Mouse (Mus musculus) ES-Bruce4 (cell line): Measurements from ENCODE around the gene Dcps. TPM values are rescaled to one million over a fixed set of nuclear protein-coding genes. Genes with fewer than 3 reads are reported as not detected.
"Not testable (repeated sequence)": the region's sequence is repeated elsewhere in the genome, so short reads cannot be mapped to it uniquely, and the experiment has no call there.

ENCODE experiments used
- H3K27ac ChIP-seq: 2 replicates; pipeline ENCODE4 v1.5.1; 2012; ENCODE audit warnings: low read length, inconsistent platforms; ENCODE audit not compliant: insufficient read depth
- H3K27me3 ChIP-seq: 2 replicates; pipeline ENCODE4 v1.6.1; 2012; ENCODE audit warnings: mild to moderate bottlenecking, low read length, inconsistent platforms; ENCODE audit not compliant: control insufficient read depth, poor library complexity, insufficient read depth, severe bottlenecking
- H3K36me3 ChIP-seq: 2 replicates; pipeline ENCODE4 v1.6.1; 2012; ENCODE audit warnings: inconsistent platforms, mild to moderate bottlenecking, low read length, moderate library complexity; ENCODE audit not compliant: control insufficient read depth, poor library complexity, insufficient read depth, severe bottlenecking
- H3K4me1 ChIP-seq: one replicate; pipeline ENCODE4 v1.8.1; 2011; ENCODE audit warnings: low read length; ENCODE audit not compliant: control insufficient read depth, insufficient read depth
- H3K4me3 ChIP-seq: 2 replicates; pipeline ENCODE4 v1.5.1; 2011; ENCODE audit warnings: low read depth, mild to moderate bottlenecking, low read length
- H3K9ac ChIP-seq: 2 replicates; pipeline ENCODE4 v1.6.1; 2012; ENCODE audit warnings: low read depth, mild to moderate bottlenecking, inconsistent platforms; ENCODE audit not compliant: poor library complexity, severe bottlenecking
- H3K9me3 ChIP-seq: replicated peaks from 2 replicates; pipeline ENCODE4 v1.6.1; 2012; ENCODE audit warnings: mild to moderate bottlenecking, low read length, inconsistent platforms; ENCODE audit not compliant: control insufficient read depth, poor library complexity, insufficient read depth, severe bottlenecking
- CTCF ChIP-seq: IDR thresholded peaks from one replicate; pipeline ENCODE4 v1.8.1; 2011; ENCODE audit warnings: low read depth, low read length
- EP300 ChIP-seq: IDR thresholded peaks from 2 replicates; pipeline ENCODE4 v1.6.1; 2011; ENCODE audit warnings: low read depth, low read length; ENCODE audit not compliant: insufficient read depth
- POLR2A ChIP-seq: IDR thresholded peaks from one replicate; pipeline ENCODE4 v1.8.1; 2011; ENCODE audit warnings: low read length; ENCODE audit not compliant: insufficient read depth
- polyA plus RNA-seq: library from polyadenylated mRNA; stranded (reverse); fragments of >200 nt; gene quantifications from 2 replicates; pipeline ENCODE4 v1.2.4, GENCODE M21; 2011; ENCODE audit warnings: low read depth; ENCODE audit not compliant: missing spikeins, insufficient read depth, insufficient read length

Dcps gene
- polyA plus RNA-seq, 1 experiment = 41.4 TPM

DNA sequence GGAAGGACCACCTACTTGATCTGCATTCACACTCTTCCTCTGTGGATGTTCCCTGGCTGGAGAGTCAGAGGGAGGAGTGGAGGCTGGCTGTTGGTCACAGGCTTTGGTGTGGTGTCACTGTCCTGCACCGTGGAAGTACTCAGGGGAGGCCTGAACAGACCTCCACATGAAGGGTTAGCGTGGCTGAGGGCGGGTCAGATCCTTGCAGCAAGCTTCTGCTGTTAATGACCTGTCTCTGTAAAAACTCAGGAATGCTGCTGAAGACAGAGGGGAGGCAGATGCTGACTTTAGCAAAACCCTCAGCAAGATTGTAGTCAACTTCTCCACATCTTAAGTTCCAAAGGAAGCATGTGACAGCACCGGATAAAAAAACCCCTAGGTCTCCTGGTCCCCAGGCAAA, 19.0 kb downstream of the Dcps start:
- H3K9ac ChIP-seq = no peak overlapping the region
- no peak overlapping the region for H3K27ac ChIP-seq
- no peaks in the 10 kb centered on the region for H3K4me1 ChIP-seq
- H3K4me3 ChIP-seq = no peak overlapping the region
- H3K36me3 ChIP-seq = no peaks in the 10 kb centered on the region
- H3K27me3 ChIP-seq = no peaks in the 10 kb centered on the region
- TF ChIP-seq CTCF (no peak), EP300 (no peak), POLR2A (no peak)
- no peaks in the 10 kb centered on the region for H3K9me3 ChIP-seq

DNA sequence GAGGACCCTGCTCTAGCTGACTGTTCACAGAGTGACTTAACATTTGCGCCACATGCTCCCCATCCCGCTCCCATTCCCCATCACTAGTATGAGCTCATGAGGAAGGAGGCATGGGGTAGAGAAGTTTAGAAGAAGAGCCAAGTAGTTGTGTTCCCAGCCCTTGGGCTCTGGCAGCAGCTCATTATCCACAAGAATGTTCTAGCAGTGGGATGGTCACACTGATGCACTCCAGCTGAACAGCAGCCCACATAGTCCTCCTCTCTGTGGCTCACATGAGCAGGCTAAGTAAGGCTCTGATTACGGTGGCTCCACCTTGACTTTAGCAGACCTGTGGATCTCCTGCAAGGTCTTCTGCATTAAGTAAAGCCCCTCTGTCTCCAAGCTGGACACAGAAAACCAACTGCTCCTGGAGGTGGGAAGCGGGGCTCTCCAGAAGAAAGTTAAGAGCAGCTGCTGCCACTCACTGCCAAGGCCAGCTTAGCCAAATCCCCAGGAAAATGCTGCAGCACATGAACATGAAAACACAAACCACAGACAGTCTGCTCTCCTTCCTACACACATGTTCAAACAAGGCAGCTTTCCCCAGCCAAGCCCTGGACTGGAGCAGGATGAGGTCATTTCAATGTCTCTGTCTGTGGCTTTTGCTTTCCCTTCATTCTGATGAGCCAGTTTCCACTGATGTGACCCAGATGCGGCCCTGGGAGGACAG, 19.7 kb downstream of the Dcps start:
- H3K9me3 ChIP-seq = no peaks in the 10 kb centered on the region
- H3K4me1 ChIP-seq = no peaks in the 10 kb centered on the region
- TF ChIP-seq CTCF (no peak), EP300 (no peak), POLR2A (no peak)
- no peak overlapping the region for H3K27ac ChIP-seq
- no peaks in the 10 kb centered on the region for H3K27me3 ChIP-seq
- no peaks in the 10 kb centered on the region for H3K36me3 ChIP-seq
- no peak overlapping the region for H3K4me3 ChIP-seq
- no peak overlapping the region for H3K9ac ChIP-seq

DNA sequence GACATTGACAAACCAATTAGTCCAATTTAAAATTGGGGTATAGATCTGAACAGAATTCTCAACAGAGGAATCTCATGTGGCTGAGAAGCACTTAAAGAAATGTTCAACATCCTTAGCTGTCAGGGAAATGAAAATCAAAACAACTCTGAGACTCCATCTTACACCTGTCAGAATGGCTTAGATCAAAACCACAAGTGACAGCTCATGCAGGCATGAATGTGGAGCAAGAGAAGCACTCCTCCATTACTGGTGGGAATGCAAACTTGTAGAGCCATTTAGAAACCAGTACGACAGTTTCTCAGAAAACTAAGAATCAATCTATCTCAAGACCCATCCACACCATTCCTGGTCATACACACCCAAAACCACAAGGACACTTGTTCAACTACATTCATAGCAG, 22.9 kb downstream of the Dcps start:
- H3K4me1 ChIP-seq = no peaks in the 10 kb centered on the region
- no peaks in the 10 kb centered on the region for H3K27me3 ChIP-seq
- no peak overlapping the region for H3K27ac ChIP-seq
- no peak overlapping the region for H3K9ac ChIP-seq
- H3K4me3 ChIP-seq = no peak overlapping the region
- TF ChIP-seq EP300 (no peak), CTCF (no peak), POLR2A (no peak)
- no peaks in the 10 kb centered on the region for H3K9me3 ChIP-seq
- H3K36me3 ChIP-seq = no peaks in the 10 kb centered on the region

DNA sequence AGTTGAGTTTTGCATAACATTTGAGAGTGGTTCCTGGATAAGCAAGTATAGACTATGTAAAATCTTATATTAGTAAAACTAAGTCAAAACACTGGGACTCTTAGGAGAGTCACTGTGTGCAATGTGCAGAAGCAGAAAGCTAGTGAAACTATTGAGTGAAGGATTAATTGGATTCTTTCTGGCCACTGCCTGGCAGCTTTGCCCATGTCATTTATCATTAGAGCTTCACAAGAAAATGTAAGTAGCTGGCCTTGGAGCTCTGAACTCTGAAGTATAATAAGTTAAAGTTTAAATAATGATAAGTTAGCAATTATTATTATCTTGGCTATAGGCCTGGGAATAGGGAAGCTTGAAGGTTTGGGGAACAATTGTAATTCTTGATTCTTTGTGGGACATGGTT, 27.0 kb downstream of the Dcps start:
- H3K9ac ChIP-seq, H3K27ac ChIP-seq, H3K4me3 ChIP-seq, H3K4me1 ChIP-seq, H3K27me3 ChIP-seq, H3K9me3 ChIP-seq, H3K36me3 ChIP-seq: not testable (repeated sequence)

DNA sequence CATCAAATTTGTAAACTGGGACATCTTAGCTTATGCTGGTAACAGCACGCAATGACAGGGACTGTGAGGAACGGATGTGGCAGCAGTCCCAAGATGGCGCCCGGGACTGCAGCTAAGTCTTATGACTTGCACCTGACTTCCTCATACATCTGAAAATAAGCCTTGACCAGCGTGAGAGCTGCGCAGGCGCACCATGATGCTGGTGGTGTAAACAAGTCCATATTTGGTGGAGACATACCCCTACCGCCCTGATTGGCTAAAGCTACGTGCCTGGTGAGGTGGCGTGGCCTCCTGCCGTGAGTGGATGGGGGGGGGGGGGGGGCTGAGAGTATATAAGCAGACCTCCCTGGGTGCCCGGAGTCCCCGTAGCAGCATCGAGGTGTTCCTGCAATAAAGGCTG, 28.6 kb downstream of the Dcps start:
- H3K4me3 ChIP-seq, H3K36me3 ChIP-seq, H3K27me3 ChIP-seq, H3K9ac ChIP-seq, H3K27ac ChIP-seq, H3K9me3 ChIP-seq, H3K4me1 ChIP-seq: not testable (repeated sequence)

DNA sequence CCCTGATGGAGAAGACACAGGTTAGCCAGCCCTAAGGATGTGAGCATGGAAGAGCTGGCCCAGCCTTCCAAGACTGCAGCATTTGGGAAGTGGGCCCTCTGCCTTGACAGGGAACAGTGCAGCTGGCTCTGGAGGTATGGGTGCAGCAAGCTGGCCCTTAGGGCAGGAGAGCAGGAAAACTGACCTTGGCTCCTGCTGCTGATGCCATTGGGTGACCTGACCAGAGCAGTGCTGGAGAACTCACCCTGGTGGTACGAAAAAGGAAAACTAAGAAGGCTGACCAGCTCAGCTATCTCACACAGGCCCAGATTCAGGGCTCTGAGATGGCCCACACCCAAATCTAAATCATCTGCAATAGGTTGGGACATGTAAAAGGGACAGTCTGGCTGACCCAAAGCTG, 30.0 kb downstream of the Dcps start:
- Histone ChIP-seq H3K9ac (no peak overlapping the region), H3K4me3 (no peak overlapping the region), H3K9me3 (no peaks in the 10 kb centered on the region), H3K27me3 (no peaks in the 10 kb centered on the region), H3K27ac (no peak overlapping the region), H3K4me1 (no peaks in the 10 kb centered on the region), H3K36me3 (no peaks in the 10 kb centered on the region)
- TF ChIP-seq POLR2A = no peak
- TF ChIP-seq CTCF = no peak

DNA sequence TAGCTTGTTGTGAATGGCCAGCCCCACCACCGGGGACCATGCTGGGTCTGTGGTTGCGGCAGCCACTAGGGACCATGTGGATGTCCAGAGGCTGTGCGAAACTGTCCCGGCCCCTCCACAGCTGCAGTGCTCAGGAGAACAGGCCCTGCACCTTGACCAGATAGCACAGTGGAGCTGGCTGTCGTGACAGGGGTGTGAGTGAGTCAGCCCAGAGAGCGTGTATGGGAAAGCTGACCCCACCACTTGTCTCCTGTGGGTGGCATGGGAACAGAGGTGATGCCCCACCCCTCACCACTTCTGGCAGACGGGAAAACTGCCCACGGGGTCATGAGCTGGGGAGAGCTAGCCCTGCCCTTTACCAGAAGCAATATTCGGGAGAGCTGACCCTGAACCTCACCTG, 30.7 kb downstream of the Dcps start:
- Histone ChIP-seq H3K4me3 (no peak overlapping the region), H3K27me3 (no peaks in the 10 kb centered on the region), H3K27ac (no peak overlapping the region), H3K9me3 (no peaks in the 10 kb centered on the region), H3K4me1 (no peaks in the 10 kb centered on the region), H3K36me3 (no peaks in the 10 kb centered on the region), H3K9ac (no peak overlapping the region)
- TF ChIP-seq POLR2A = no peak
- TF ChIP-seq CTCF = no peak
- no peak for TF ChIP-seq EP300
